Comparison of ENCODE assay signal across 8 mouse cellular contexts in the genomic region with DNA sequence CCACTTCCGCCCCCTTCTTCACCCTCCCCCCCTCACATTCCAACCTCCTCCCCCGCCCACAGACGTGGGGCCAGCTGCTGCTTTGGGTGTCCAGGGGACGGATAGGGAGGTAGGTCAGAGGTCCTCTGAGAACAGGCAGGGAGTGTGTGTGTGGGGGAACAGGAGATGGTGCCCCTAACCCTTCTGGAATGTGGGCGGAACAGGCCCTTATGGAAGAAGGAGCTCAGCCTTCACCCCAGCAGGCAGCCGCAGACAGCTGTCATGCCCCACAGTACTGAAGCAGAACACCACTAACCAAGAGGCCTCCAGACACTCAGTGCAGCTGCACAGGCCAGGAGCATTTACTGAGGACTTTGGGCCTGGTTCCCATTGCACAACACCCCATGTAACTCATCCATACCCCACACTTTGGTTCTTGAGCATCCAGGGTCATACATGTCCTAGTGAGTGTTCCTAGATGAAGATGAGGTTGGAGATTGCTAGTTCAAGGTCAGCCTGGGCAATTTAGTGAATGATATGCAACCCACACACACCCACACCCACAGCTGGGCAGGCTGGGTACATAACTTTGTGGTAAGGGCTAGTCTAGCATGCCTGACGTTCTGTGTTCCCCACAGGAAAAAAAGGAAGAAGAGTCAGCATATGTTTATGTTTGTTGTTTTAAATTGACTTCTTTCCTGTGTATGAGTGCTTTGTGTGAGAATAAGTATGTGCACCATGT. TPM values are rescaled to one million over a fixed set of nuclear protein-coding genes. Genes with fewer than 3 reads are reported as not detected.
DNase-seq lines count a peak whose midpoint lies in the region; ATAC-seq lines count a peak whose summit lies in the region.

No protein-coding gene starts in this region.

- H3K9ac ChIP-seq in heart, embryonic 11.5 days (ENCODE audit: low read depth, low read length), result peak overlapping the region; percentile 65
- H3K9ac ChIP-seq in kidney, embryonic 16.5 days (replicated peaks; ENCODE audit: low read length), result peak overlapping the region; percentile 63

- H3K4me1 ChIP-seq in heart, embryonic 11.5 days (ENCODE audit: control insufficient read depth, insufficient read depth, low read length), result peaks cover 89% of the 10 kb centered on the region
- peaks cover 90% of the 10 kb centered on the region for H3K4me1 ChIP-seq in kidney, embryonic 16.5 days (ENCODE audit: insufficient read depth, low read length)

- ATAC-seq in heart, embryonic 11.5 days (replicated peaks; ENCODE audit: insufficient number of reproducible peaks, low FRiP score, low TSS enrichment), result no peak
- ATAC-seq in kidney, embryonic 16.5 days (ENCODE audit: low FRiP score, low TSS enrichment), result peak; percentile 33

- H3K36me3 ChIP-seq in heart, embryonic 11.5 days (ENCODE audit: control insufficient read depth, insufficient read depth, low read length), result peaks cover 5% of the 10 kb centered on the region
- H3K36me3 ChIP-seq in kidney, embryonic 16.5 days (ENCODE audit: insufficient read depth, low read length), result peaks cover 10% of the 10 kb centered on the region

- 7% methylated on average over 7 of the region's 7 CpGs for WGBS in heart, embryonic 11.5 days (ENCODE audit: insufficient replicate concordance)
- 7% methylated on average over 6 of the region's 7 CpGs for WGBS in kidney, embryonic 16.5 days

- no peaks in the 10 kb centered on the region for H3K9me3 ChIP-seq in heart, embryonic 11.5 days (replicated peaks; ENCODE audit: control insufficient read depth, low read length)
- H3K9me3 ChIP-seq in kidney, embryonic 16.5 days (ENCODE audit: low read length), result no peaks in the 10 kb centered on the region

- H3K27ac ChIP-seq in heart, embryonic 11.5 days (ENCODE audit: low read depth, low read length), result peak overlapping the region; percentile 99
- H3K27ac ChIP-seq in kidney, embryonic 16.5 days (ENCODE audit: low read length), result peak overlapping the region; percentile 99

- peak; percentile 53 for DNase-seq in adrenal gland, adult 2 months
- no peak for DNase-seq in adrenal gland, postnatal 4 days (ENCODE audit: low spot score in 2 of 2)
- DNase-seq in R1 (ENCODE audit: low read depth, low spot score), result peak; percentile 88
- DNase-seq in lung, postnatal 4 days, result peak; percentile 69 to 90
- no peak for DNase-seq in T-cell, adult 2 months (ENCODE audit: low spot score)
- DNase-seq in layer of hippocampus, adult 18-20 months (ENCODE audit: low spot score in 2 of 2), result no peak

- peak overlapping the region; percentile 44 for H3K4me3 ChIP-seq in heart, embryonic 11.5 days (ENCODE audit: low read depth, low read length)
- peak overlapping the region; percentile 47 for H3K4me3 ChIP-seq in kidney, embryonic 16.5 days (ENCODE audit: low read length)

- H3K27me3 ChIP-seq in heart, embryonic 11.5 days (ENCODE audit: control insufficient read depth, insufficient read depth, low read length), result no peaks in the 10 kb centered on the region
- H3K27me3 ChIP-seq in kidney, embryonic 16.5 days (ENCODE audit: insufficient read depth, low read length), result no peaks in the 10 kb centered on the region

- H3K4me2 ChIP-seq in heart, embryonic 11.5 days, result peak overlapping the region; percentile 90
- H3K4me2 ChIP-seq in kidney, embryonic 16.5 days (replicated peaks; ENCODE audit: low read depth, low read length), result peak overlapping the region; percentile 66

RNA-seq across cellular contexts. Expression of a gene that starts 4.1 kb away (rescaled TPM):
- 10 to 100 TPM; 30.6 to 77.0 TPM for total RNA-seq in adrenal gland, adult 2 months (2021)
- 108 and 152 TPM in 2 replicates for polyA plus RNA-seq in adrenal gland, adult 2 months (2012; rRNA removed)
- 100 to 1,000 TPM; 296 to 322 TPM for total RNA-seq in adrenal gland, postnatal 4 days (2021)
- 49.1 and 52.7 TPM in 2 replicates for polyA plus RNA-seq in heart, embryonic 11.5 days (2014; fragmentation: Nextera tagmentation; extraction: Ambion mirVana)
- 96.2 and 101 TPM in 2 replicates for polyA plus RNA-seq in kidney, embryonic 16.5 days (2015; fragmentation: Nextera tagmentation; extraction: Ambion mirVana)
- 10 to 100 TPM; 60.7 to 76.4 TPM for total RNA-seq in layer of hippocampus, adult 18-20 months (2021)

RNA-seq across cellular contexts. Expression of a gene that starts 11.1 kb away (rescaled TPM):
- total RNA-seq in adrenal gland, adult 2 months (2021), result 10 to 100 TPM; 14.0 to 21.7 TPM
- 25.9 and 34.5 TPM in 2 replicates for polyA plus RNA-seq in adrenal gland, adult 2 months (2012; rRNA removed)
- total RNA-seq in adrenal gland, postnatal 4 days (2021), result 1 to 10 TPM; 7.5 to 8.8 TPM
- 9.6 and 12.4 TPM in 2 replicates for polyA plus RNA-seq in heart, embryonic 11.5 days (2014; fragmentation: Nextera tagmentation; extraction: Ambion mirVana)
- 15.2 and 15.3 TPM in 2 replicates for polyA plus RNA-seq in kidney, embryonic 16.5 days (2015; fragmentation: Nextera tagmentation; extraction: Ambion mirVana)
- 1 to 10 TPM; 6.4 to 6.5 TPM for total RNA-seq in layer of hippocampus, adult 18-20 months (2021)

RNA-seq across cellular contexts. Expression of a gene that starts 13.6 kb away (rescaled TPM):
- total RNA-seq in adrenal gland, adult 2 months (2021), result 100 to 1,000 TPM in 1 of 2 experiments, 10 to 100 TPM in 1; 75.8 to 115 TPM
- polyA plus RNA-seq in adrenal gland, adult 2 months (2012; rRNA removed), result 233 and 269 TPM in 2 replicates
- 100 to 1,000 TPM; 113 to 124 TPM for total RNA-seq in adrenal gland, postnatal 4 days (2021)
- polyA plus RNA-seq in heart, embryonic 11.5 days (2014; fragmentation: Nextera tagmentation; extraction: Ambion mirVana), result 29.5 and 31.9 TPM in 2 replicates
- 15.9 and 16.8 TPM in 2 replicates for polyA plus RNA-seq in kidney, embryonic 16.5 days (2015; fragmentation: Nextera tagmentation; extraction: Ambion mirVana)
- total RNA-seq in layer of hippocampus, adult 18-20 months (2021), result 10 to 100 TPM; 59.4 to 68.4 TPM

RNA-seq across cellular contexts. Expression of a gene that starts 17.6 kb away (rescaled TPM):
- 1 to 10 TPM; 1.8 to 5.2 TPM for total RNA-seq in adrenal gland, adult 2 months (2021)
- 10.2 and 15.6 TPM in 2 replicates for polyA plus RNA-seq in adrenal gland, adult 2 months (2012; rRNA removed)
- 1 to 10 TPM; 6.5 to 7.5 TPM for total RNA-seq in adrenal gland, postnatal 4 days (2021)
- 13.9 and 14.8 TPM in 2 replicates for polyA plus RNA-seq in heart, embryonic 11.5 days (2014; fragmentation: Nextera tagmentation; extraction: Ambion mirVana)
- 11.0 and 11.8 TPM in 2 replicates for polyA plus RNA-seq in kidney, embryonic 16.5 days (2015; fragmentation: Nextera tagmentation; extraction: Ambion mirVana)
- total RNA-seq in layer of hippocampus, adult 18-20 months (2021), result 10 to 100 TPM in 1 of 2 experiments, 1 to 10 TPM in 1; 8.9 to 10.1 TPM

RNA-seq across cellular contexts. Expression of a gene that starts 21.0 kb away (rescaled TPM):
- total RNA-seq in adrenal gland, adult 2 months (2021), result 100 to 1,000 TPM in 1 of 2 experiments, 10 to 100 TPM in 1; 74.5 to 118 TPM
- polyA plus RNA-seq in adrenal gland, adult 2 months (2012; rRNA removed), result 84.3 and 84.6 TPM in 2 replicates
- 10 to 100 TPM; 49.1 to 72.7 TPM for total RNA-seq in adrenal gland, postnatal 4 days (2021)
- polyA plus RNA-seq in heart, embryonic 11.5 days (2014; fragmentation: Nextera tagmentation; extraction: Ambion mirVana), result 2.5 and 2.7 TPM in 2 replicates
- 6.4 and 7.3 TPM in 2 replicates for polyA plus RNA-seq in kidney, embryonic 16.5 days (2015; fragmentation: Nextera tagmentation; extraction: Ambion mirVana)
- 100 to 1,000 TPM; 362 to 363 TPM for total RNA-seq in layer of hippocampus, adult 18-20 months (2021)

Comparison
In these comparisons a context has a peak if more than half of its experiments do, and no peak if none do; other contexts are left out.
1. DNase-seq: peak in adrenal gland, adult 2 months (single experiment), R1 (single experiment) and lung, postnatal 4 days (2 of 2); none in adrenal gland, postnatal 4 days (0 of 2), T-cell, adult 2 months (single experiment) and layer of hippocampus, adult 18-20 months (0 of 2).